Mouse (Mus musculus): ENCODE measurements around the gene Nek6.

GRCm38 (mm10) chr2:38610161-38610560 lies 98.7 kb downstream of the Nek6 start:
- TF ChIP-seq CTCF (conservative IDR thresholded peaks at IDR 0.05; ENCODE audit: low read length) (no peak), NANOG (IDR thresholded peaks at IDR 0.05; ENCODE audit: borderline replicate concordance, low read length) (no peak), POU5F1 (IDR thresholded peaks at IDR 0.05; ENCODE audit: borderline replicate concordance, low read length) (no peak)
